Mouse (Mus musculus) erythroblast, embryonic 14.5 days (primary cell): ENCODE measurements around the gene Sox8.

Experiments used
- GATA1 ChIP-seq: IDR thresholded peaks from 2 replicates; pipeline ENCODE4 v1.6.1; 2012; ENCODE audit warnings: low read length, inconsistent platforms, mixed read lengths
- TAL1 ChIP-seq: IDR thresholded peaks from 3 replicates; pipeline ENCODE4 v1.6.1; 2012; ENCODE audit warnings: low read length, inconsistent platforms, mixed read lengths

DNA sequence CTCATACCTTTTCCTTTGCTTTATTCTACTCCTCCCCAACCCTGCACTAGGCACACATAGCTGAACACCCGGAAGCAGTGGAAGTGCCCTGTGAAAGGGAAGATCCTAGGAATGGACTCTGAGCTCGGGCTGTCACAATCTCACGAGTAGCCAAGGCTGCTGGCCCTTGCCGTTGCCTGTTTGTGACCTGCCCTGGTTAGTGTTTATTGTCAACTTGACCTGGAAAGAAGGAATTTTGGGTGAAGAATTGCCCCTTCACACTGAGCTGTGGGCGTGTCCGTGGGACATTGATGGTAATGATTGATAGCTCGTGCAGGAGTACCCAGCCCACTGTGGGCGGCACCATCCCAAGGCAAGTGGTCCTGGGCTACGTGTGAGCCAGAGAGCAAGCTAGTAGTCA is 14.2 kb upstream of the Sox8 start:
- no peak for TF ChIP-seq TAL1
- no peak for TF ChIP-seq GATA1
